Mouse (Mus musculus) stomach, postnatal 0 days (tissue): ENCODE measurements at regions not wholly inside any gene's neighbourhood (a gene's known extent, or its start where the extent isn't known, plus 50 kb on each side); places are given as distances from the start of the nearest gene placed in this dataset.

ENCODE experiments used
- CTCF ChIP-seq: IDR thresholded peaks from 2 replicates; pipeline ENCODE4 v1.5.1; 2016; ENCODE audit warnings: antibody characterized with exemption, low read depth, mild to moderate bottlenecking, moderate library complexity
- EP300 ChIP-seq: optimal IDR thresholded peaks from 2 replicates; pipeline ENCODE3; 2016; ENCODE audit warnings: antibody characterized with exemption

DNA sequence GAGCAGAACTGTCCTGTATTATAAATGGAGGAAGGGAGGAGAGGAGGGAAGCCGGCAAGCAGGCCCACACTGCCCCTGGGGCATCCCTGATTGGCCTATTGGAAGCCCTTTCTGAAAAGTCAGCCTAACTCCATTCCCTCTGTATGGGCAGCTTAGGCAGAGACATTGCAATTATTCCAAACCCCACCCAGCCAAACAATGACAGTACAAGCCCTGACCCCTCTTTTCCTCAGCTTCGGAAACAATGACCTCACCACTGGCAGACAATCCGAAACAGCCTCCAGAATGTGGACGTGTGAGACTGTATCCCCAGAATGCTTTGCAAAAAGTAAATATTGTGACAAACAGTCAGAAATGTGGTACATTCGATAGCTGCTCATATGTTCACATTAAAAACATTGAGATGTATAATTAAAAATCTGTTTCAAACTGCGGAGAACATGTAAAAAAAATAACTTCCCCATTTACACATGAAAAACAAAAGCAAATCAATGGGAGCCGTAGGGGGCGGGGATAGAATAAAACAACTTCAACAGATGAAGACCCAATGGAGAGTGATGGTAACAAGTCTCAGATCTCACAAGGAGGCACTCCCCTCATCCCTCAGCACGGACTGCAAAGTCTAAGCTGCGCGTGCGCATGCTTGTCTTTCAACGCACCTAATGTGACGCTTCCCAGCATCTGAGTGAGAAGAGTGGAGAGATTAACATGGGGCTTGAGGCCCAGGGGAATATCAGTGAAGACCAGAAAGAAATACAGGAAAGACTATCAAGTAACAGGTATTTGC is 134.9 kb upstream of the Top1 start:
- TF ChIP-seq CTCF (no peak), EP300 (no peak)
